Mouse (Mus musculus) megakaryocyte-erythroid progenitor cell, adult 5 weeks (primary cell): ENCODE measurements around the gene Gm13691. TPM values are rescaled to one million over a fixed set of nuclear protein-coding genes. Genes with fewer than 3 reads are reported as not detected.

ENCODE experiments used
- polyA plus RNA-seq: library from polyadenylated mRNA; stranded (reverse); fragments of >175 nt; gene quantifications from 2 replicates; pipeline ENCODE4 v1.2.3, GENCODE M21; 2012

Gm13691 gene
- not detected in 2 replicates for polyA plus RNA-seq

DNA sequence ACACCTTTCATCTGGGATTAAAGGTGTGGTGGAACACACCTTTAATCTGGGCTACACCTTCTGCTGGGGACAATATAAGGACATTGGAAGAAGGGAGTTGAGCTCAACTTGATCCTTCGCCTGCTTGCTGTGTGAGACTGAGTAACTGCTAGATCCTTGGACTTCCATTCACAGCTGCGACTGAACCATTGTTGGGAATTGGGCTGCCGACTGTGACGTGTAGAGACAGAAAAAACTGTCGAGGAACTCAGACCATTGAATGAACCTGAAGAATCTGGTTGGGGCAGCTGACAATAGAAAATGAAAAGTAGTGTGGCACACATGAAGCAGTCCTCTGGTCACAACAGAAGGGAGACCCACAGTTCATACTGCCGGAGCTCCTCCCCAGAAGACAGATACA lies at the start of gene Gm13691:
TSS of gene Gm13691 (plus strand) at position 301 of the 400 bp plus-strand sequence.

DNA sequence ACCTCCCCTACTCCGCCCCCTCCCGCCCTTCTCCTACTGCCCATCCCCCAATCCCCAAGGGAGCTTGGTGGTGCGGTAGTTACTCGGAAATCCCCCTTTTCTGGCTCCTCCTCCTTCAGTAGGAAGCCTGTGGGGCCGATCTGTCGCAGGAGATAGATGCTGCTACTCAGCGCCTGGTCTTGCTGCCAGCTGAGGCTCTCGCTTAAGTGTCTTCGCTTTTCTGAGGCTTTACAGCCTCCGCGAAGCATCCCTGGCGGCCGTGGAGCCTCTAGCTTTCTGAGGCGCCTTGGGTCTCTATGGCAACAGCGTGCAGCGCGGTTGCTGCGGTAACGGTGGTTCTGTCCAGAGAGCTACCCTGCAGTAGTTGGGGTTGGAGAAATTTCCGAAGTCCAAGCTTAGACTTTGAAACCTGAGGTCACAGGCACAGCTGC lies 49.4 kb upstream of the Gm13691 start, which contains the start of gene Zswim2:
TSS of gene Zswim2 (minus strand) at position 298 of the 431 bp plus-strand sequence.

DNA sequence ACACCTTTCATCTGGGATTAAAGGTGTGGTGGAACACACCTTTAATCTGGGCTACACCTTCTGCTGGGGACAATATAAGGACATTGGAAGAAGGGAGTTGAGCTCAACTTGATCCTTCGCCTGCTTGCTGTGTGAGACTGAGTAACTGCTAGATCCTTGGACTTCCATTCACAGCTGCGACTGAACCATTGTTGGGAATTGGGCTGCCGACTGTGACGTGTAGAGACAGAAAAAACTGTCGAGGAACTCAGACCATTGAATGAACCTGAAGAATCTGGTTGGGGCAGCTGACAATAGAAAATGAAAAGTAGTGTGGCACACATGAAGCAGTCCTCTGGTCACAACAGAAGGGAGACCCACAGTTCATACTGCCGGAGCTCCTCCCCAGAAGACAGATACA lies 35.0 kb upstream of the Gm13691 start, which contains the start of gene Gm13698:
TSS of gene Gm13698 (plus strand) at position 301 of the 400 bp plus-strand sequence.

DNA sequence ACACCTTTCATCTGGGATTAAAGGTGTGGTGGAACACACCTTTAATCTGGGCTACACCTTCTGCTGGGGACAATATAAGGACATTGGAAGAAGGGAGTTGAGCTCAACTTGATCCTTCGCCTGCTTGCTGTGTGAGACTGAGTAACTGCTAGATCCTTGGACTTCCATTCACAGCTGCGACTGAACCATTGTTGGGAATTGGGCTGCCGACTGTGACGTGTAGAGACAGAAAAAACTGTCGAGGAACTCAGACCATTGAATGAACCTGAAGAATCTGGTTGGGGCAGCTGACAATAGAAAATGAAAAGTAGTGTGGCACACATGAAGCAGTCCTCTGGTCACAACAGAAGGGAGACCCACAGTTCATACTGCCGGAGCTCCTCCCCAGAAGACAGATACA lies 29.1 kb upstream of the Gm13691 start, which contains the start of gene Gm13693:
TSS of gene Gm13693 (plus strand) at position 301 of the 400 bp plus-strand sequence.

DNA sequence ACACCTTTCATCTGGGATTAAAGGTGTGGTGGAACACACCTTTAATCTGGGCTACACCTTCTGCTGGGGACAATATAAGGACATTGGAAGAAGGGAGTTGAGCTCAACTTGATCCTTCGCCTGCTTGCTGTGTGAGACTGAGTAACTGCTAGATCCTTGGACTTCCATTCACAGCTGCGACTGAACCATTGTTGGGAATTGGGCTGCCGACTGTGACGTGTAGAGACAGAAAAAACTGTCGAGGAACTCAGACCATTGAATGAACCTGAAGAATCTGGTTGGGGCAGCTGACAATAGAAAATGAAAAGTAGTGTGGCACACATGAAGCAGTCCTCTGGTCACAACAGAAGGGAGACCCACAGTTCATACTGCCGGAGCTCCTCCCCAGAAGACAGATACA lies 23.3 kb upstream of the Gm13691 start, which contains the start of gene Gm13695:
TSS of gene Gm13695 (plus strand) at position 301 of the 400 bp plus-strand sequence.

DNA sequence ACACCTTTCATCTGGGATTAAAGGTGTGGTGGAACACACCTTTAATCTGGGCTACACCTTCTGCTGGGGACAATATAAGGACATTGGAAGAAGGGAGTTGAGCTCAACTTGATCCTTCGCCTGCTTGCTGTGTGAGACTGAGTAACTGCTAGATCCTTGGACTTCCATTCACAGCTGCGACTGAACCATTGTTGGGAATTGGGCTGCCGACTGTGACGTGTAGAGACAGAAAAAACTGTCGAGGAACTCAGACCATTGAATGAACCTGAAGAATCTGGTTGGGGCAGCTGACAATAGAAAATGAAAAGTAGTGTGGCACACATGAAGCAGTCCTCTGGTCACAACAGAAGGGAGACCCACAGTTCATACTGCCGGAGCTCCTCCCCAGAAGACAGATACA lies 17.5 kb upstream of the Gm13691 start, which contains the start of gene Gm13696:
TSS of gene Gm13696 (plus strand) at position 301 of the 400 bp plus-strand sequence.

DNA sequence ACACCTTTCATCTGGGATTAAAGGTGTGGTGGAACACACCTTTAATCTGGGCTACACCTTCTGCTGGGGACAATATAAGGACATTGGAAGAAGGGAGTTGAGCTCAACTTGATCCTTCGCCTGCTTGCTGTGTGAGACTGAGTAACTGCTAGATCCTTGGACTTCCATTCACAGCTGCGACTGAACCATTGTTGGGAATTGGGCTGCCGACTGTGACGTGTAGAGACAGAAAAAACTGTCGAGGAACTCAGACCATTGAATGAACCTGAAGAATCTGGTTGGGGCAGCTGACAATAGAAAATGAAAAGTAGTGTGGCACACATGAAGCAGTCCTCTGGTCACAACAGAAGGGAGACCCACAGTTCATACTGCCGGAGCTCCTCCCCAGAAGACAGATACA lies 11.7 kb upstream of the Gm13691 start, which contains the start of gene Gm13694:
TSS of gene Gm13694 (plus strand) at position 301 of the 400 bp plus-strand sequence.

DNA sequence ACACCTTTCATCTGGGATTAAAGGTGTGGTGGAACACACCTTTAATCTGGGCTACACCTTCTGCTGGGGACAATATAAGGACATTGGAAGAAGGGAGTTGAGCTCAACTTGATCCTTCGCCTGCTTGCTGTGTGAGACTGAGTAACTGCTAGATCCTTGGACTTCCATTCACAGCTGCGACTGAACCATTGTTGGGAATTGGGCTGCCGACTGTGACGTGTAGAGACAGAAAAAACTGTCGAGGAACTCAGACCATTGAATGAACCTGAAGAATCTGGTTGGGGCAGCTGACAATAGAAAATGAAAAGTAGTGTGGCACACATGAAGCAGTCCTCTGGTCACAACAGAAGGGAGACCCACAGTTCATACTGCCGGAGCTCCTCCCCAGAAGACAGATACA lies 5.9 kb upstream of the Gm13691 start, which contains the start of gene Gm13697:
TSS of gene Gm13697 (plus strand) at position 301 of the 400 bp plus-strand sequence.

Other genes with a start within 250 kb of the Gm13691 start
- gene Fam171b, start 177.9 kb upstream of the Gm13691 start, polyA plus RNA-seq: not detected in 2 replicates
- gene Zswim2, start 49.3 kb upstream of the Gm13691 start, polyA plus RNA-seq: not detected in 2 replicates
- not detected in 2 replicates for gene Gm13698, start 34.9 kb upstream of the Gm13691 start, polyA plus RNA-seq
- gene Gm13693, start 29.1 kb upstream of the Gm13691 start, polyA plus RNA-seq: not detected in 2 replicates
- not detected in 2 replicates for gene Gm13695, start 23.2 kb upstream of the Gm13691 start, polyA plus RNA-seq
- not detected in 2 replicates for gene Gm13696, start 17.4 kb upstream of the Gm13691 start, polyA plus RNA-seq
- gene Gm13694, start 11.6 kb upstream of the Gm13691 start, polyA plus RNA-seq: not detected in 2 replicates
- not detected in 2 replicates for gene Gm13697, start 5.8 kb upstream of the Gm13691 start, polyA plus RNA-seq